Mouse (Mus musculus): ENCODE measurements around the gene Ifih1.

DNA sequence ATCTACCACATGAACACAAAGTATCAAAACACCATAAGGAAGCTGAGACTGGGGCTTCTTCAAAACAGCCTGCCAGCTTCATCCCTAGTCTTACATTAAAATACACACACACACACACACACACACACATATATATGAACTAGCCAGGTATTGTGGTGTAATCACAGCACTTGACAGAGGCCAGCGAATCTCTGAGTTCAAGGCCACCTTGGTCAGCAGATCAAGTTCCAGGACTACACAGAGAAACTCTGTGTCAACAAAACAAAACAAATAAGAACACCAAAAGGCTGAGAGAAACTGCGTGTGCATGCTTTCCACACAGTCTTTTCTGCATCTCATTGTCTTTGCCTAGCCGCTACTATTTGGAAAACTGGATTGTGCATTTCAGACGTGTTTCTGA lies 6.4 kb upstream of the Ifih1 start:
- TF ChIP-seq POLR2A (IDR thresholded peaks at IDR 0.05; ENCODE audit: low read depth, low read length), result no peak
- no peak for TF ChIP-seq CTCF (IDR thresholded peaks at IDR 0.05; ENCODE audit: borderline replicate concordance, insufficient read depth, low read length)

Measured in embryonic fibroblast, embryonic 13.5 days (primary cell).